Mouse (Mus musculus): ENCODE results near the gene Olfr220. TPM values are rescaled to one million over a fixed set of nuclear protein-coding genes. Genes with fewer than 3 reads are reported as not detected.

Gene Olfr220
- not detected in 2 replicates for polyA plus RNA-seq (2012; rRNA removed)

GRCm38 (mm10) chr1:174441782-174442181, at the start of gene Olfr220:
TSS of gene Olfr220 (plus strand) at chr1:174442082.

GRCm38 (mm10) chr1:174423764-174424163, 18.1 kb upstream of the Olfr220 start, which contains the start of gene Olfr414:
TSS of gene Olfr414 (plus strand) at chr1:174424064.

Other genes starting within 250 kb of the Olfr220 start
- gene Olfr419, start 190.0 kb upstream of the Olfr220 start, polyA plus RNA-seq (2012; rRNA removed) = not detected in 2 replicates
- gene Mptx1, start 111.6 kb upstream of the Olfr220 start, polyA plus RNA-seq (2012; rRNA removed) = not detected in 2 replicates
- not detected in 2 replicates for gene Olfr417, start 77.0 kb upstream of the Olfr220 start, polyA plus RNA-seq (2012; rRNA removed)
- gene Olfr248, start 51.0 kb upstream of the Olfr220 start, polyA plus RNA-seq (2012; rRNA removed) = not detected in 2 replicates
- gene Olfr414, start 18.0 kb upstream of the Olfr220 start, polyA plus RNA-seq (2012; rRNA removed) = not detected in 2 replicates
- gene Fmn2, start 59.7 kb downstream of the Olfr220 start, polyA plus RNA-seq (2012; rRNA removed) = 13.1 TPM in 2 replicates

Data from central nervous system, embryonic 14 days (tissue).